Mouse (Mus musculus): ENCODE data around the gene Phactr3.

GRCm38 (mm10) chr2:178220148-178220717, 101.5 kb downstream of the Phactr3 start:
- TF ChIP-seq EP300 (IDR thresholded peaks at IDR 0.05) = no peak
- no peak for TF ChIP-seq CTCF (IDR thresholded peaks at IDR 0.05)
